Mouse (Mus musculus) lung, adult 2 months (tissue): ENCODE data around the gene Tpst1.

Experiments
- CTCF ChIP-seq: fragments of 200-500 bp; IDR thresholded peaks from 2 replicates; pipeline ENCODE4 v1.5.1; 2011; ENCODE audit warnings: mild to moderate bottlenecking, low read length, control low read depth; ENCODE audit not compliant: insufficient read depth
- POLR2A ChIP-seq: fragments of 200-500 bp; IDR thresholded peaks from 2 replicates; pipeline ENCODE4 v1.6.1; 2011; ENCODE audit warnings: low read depth, mild to moderate bottlenecking, control low read depth, low read length, borderline replicate concordance; ENCODE audit errors: extremely low read depth

DNA sequence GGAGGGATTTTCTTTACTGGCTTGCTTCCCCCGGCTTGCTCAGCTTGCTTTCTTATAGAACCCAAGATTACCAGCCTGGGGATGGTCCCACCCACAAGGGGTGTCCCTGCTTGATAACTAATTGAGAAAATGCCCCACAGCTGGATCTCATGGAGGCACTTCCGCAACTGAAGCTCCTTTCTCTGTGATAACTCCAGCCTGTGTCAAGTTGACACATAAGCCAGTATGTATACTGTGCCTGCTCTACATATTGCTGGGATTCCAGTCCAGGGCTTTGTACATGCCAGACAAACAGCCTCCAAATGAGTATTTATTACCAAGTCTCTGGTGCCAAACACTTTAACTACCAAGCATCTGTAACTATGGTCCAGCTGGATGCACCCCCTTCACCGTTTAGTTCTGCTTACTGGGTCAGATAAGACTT, 5.3 kb upstream of the Tpst1 start:
- TF ChIP-seq POLR2A = no peak
- no peak for TF ChIP-seq CTCF
